Mouse (Mus musculus): ENCODE measurements around the gene Kif18b.

DNA sequence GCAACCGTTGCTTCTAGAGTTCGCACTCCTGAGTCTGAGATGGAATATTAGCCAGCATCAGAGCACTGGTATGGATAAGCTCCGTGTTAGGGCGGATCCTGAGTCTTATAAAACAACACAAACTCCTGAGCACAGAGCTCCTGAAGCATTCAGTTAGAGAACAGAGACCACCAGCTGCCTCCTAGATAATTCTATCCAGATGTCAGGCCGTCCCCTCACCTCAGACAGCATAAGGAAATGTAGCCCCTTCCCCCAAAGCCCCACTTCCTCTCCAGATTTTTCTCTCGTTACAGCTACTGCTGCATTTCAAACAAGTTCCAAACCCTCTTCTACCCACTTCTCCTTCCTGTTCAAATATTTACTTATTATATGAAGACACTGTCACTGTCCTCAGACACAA is 69.0 kb downstream of the Kif18b start:
- no peak for TF ChIP-seq CTCF (IDR thresholded peaks at IDR 0.05; ENCODE audit: extremely low read depth, insufficient read length, insufficient replicate concordance, low read depth, low read length)
- TF ChIP-seq POLR2A (IDR thresholded peaks at IDR 0.05; ENCODE audit: low read depth, low read length), result no peak
